Mouse (Mus musculus): ENCODE results near the gene Drd2.

Gene Drd2

GRCm38 (mm10) chr9:49340136-49341043 is at the start of gene Drd2:
Drd2 (plus strand) TSS chr9:49340627.
- peak; percentile 26 for DNase-seq (ENCODE audit: low spot score)

GRCm38 (mm10) chr9:49295101-49295500 is 45.3 kb upstream of the Drd2 start:
- DNase-seq (ENCODE audit: low spot score) = no peak

GRCm38 (mm10) chr9:49307576-49307975 is 32.9 kb upstream of the Drd2 start:
- no peak for DNase-seq (ENCODE audit: low spot score)

- no peak for DNase-seq (ENCODE audit: low spot score)
These were observed 29.6 kb upstream of the Drd2 start for GRCm38 (mm10) chr9:49310821-49311220.

GRCm38 (mm10) chr9:49318638-49319037 is 21.8 kb upstream of the Drd2 start:
- no peak for DNase-seq (ENCODE audit: low spot score)

- DNase-seq (ENCODE audit: low spot score) = peak; percentile 34
These were observed 578 bp downstream of the Drd2 start for GRCm38 (mm10) chr9:49341044-49341365.

- peak; percentile 29 for DNase-seq (ENCODE audit: low spot score)
These were observed 25.3 kb downstream of the Drd2 start for GRCm38 (mm10) chr9:49365763-49366162.

GRCm38 (mm10) chr9:49373946-49374345 is 33.5 kb downstream of the Drd2 start:
- DNase-seq (ENCODE audit: low spot score) = no peak

GRCm38 (mm10) chr9:49379962-49380361 is 39.5 kb downstream of the Drd2 start:
- DNase-seq (ENCODE audit: low spot score) = no peak

- no peak for DNase-seq (ENCODE audit: low spot score)
These were observed 43.6 kb downstream of the Drd2 start for GRCm38 (mm10) chr9:49384041-49384440.

GRCm38 (mm10) chr9:49384855-49385254 is 44.4 kb downstream of the Drd2 start:
- DNase-seq (ENCODE audit: low spot score) = no peak

GRCm38 (mm10) chr9:49385301-49385700 is 44.9 kb downstream of the Drd2 start:
- no peak for DNase-seq (ENCODE audit: low spot score)

GRCm38 (mm10) chr9:49386119-49386518 is 45.7 kb downstream of the Drd2 start:
- no peak for DNase-seq (ENCODE audit: low spot score)

GRCm38 (mm10) chr9:49392242-49392641 is 51.8 kb downstream of the Drd2 start:
- no peak for DNase-seq (ENCODE audit: low spot score)

GRCm38 (mm10) chr9:49396006-49396405 is 55.6 kb downstream of the Drd2 start:
- DNase-seq (ENCODE audit: low spot score) = no peak

GRCm38 (mm10) chr9:49403711-49404110 is 63.3 kb downstream of the Drd2 start:
- DNase-seq (ENCODE audit: low spot score) = no peak

GRCm38 (mm10) chr9:49407028-49407427 is 66.6 kb downstream of the Drd2 start:
- DNase-seq (ENCODE audit: low spot score) = no peak

- no peak for DNase-seq (ENCODE audit: low spot score)
These were observed 70.2 kb downstream of the Drd2 start for GRCm38 (mm10) chr9:49410621-49411020.

- no peak for DNase-seq (ENCODE audit: low spot score)
These were observed 83.4 kb downstream of the Drd2 start for GRCm38 (mm10) chr9:49423866-49424265.

GRCm38 (mm10) chr9:49425585-49425984 is 85.2 kb downstream of the Drd2 start:
- no peak for DNase-seq (ENCODE audit: low spot score)

GRCm38 (mm10) chr9:49426921-49427320 is 86.5 kb downstream of the Drd2 start, which contains the start of gene Ankk1:
Ankk1 (minus strand) TSS chr9:49427021.
- DNase-seq (ENCODE audit: low spot score) = no peak

GRCm38 (mm10) chr9:49427478-49427877 is 87.1 kb downstream of the Drd2 start:
- no peak for DNase-seq (ENCODE audit: low spot score)

GRCm38 (mm10) chr9:49442621-49443020 is 102.2 kb downstream of the Drd2 start:
- no peak for DNase-seq (ENCODE audit: low spot score)

- no peak for DNase-seq (ENCODE audit: low spot score)
These were observed 110.1 kb downstream of the Drd2 start for GRCm38 (mm10) chr9:49450491-49450890.

Measured in yolk sac, embryonic 10.5 days (tissue).